Mouse (Mus musculus) forebrain, embryonic 13.5 days (tissue): ENCODE measurements around the gene Ankrd13d. TPM values are rescaled to one million over a fixed set of nuclear protein-coding genes. Genes with fewer than 3 reads are reported as not detected.

Experiments used
- ATAC-seq: fragments of 200-750 bp; cut with Nextera tagmentation; 2 replicates; pipeline ENCODE4 v1.8.0; 2017
- H3K27ac ChIP-seq: fragments of 300-500 bp; sonication (generic); 2 replicates; pipeline ENCODE4 v1.5.1; 2015; ENCODE audit warnings: inconsistent platforms, mild to moderate bottlenecking, moderate library complexity
- H3K27me3 ChIP-seq: fragments of 300-500 bp; sonication (generic); 2 replicates; pipeline ENCODE4 v1.6.1; 2015; ENCODE audit warnings: mild to moderate bottlenecking, inconsistent platforms
- H3K36me3 ChIP-seq: fragments of 300-500 bp; sonication (generic); 2 replicates; pipeline ENCODE4 v1.6.1; 2015; ENCODE audit warnings: mild to moderate bottlenecking, inconsistent platforms; ENCODE audit not compliant: poor library complexity, severe bottlenecking
- H3K4me1 ChIP-seq: fragments of 300-500 bp; sonication (generic); 2 replicates; pipeline ENCODE4 v1.6.1; 2015; ENCODE audit warnings: inconsistent platforms
- H3K4me2 ChIP-seq: fragments of 300-500 bp; sonication (generic); 2 replicates; pipeline ENCODE4 v1.6.1; 2015; ENCODE audit warnings: inconsistent platforms, mild to moderate bottlenecking, moderate library complexity
- H3K4me3 ChIP-seq: fragments of 300-500 bp; sonication (generic); 2 replicates; pipeline ENCODE4 v1.5.1; 2015; ENCODE audit warnings: mild to moderate bottlenecking, inconsistent platforms
- H3K9ac ChIP-seq: fragments of 300-500 bp; sonication (generic); 2 replicates; pipeline ENCODE4 v1.6.1; 2015; ENCODE audit warnings: mild to moderate bottlenecking, inconsistent platforms
- H3K9me3 ChIP-seq: fragments of 300-500 bp; sonication (generic); replicated peaks from 2 replicates; pipeline ENCODE4 v1.6.1; 2016; ENCODE audit warnings: inconsistent platforms
- WGBS: fragments of 180-500 bp; shearing (Covaris S2); methylation state at CpG from one replicate; pipeline ENCODE4 v1.1.7; 2015; 5-methylcytosine and 5-hydroxymethylcytosine counted together
- microRNA-seq: library from miRNA; unstranded; fragments of <30 nt; microRNA quantifications from one replicate; pipeline ENCODE4, GENCODE M21; 2016
- polyA plus RNA-seq: library from polyadenylated mRNA; unstranded; fragments of >200 nt; fragmentation: Nextera tagmentation; extraction: Ambion mirVana; gene quantifications from 2 replicates; pipeline ENCODE4 v1.2.1, GENCODE M21; 2015

Gene Ankrd13d
- polyA plus RNA-seq, 1 experiment from 2014 or later: 14.0 TPM

DNA sequence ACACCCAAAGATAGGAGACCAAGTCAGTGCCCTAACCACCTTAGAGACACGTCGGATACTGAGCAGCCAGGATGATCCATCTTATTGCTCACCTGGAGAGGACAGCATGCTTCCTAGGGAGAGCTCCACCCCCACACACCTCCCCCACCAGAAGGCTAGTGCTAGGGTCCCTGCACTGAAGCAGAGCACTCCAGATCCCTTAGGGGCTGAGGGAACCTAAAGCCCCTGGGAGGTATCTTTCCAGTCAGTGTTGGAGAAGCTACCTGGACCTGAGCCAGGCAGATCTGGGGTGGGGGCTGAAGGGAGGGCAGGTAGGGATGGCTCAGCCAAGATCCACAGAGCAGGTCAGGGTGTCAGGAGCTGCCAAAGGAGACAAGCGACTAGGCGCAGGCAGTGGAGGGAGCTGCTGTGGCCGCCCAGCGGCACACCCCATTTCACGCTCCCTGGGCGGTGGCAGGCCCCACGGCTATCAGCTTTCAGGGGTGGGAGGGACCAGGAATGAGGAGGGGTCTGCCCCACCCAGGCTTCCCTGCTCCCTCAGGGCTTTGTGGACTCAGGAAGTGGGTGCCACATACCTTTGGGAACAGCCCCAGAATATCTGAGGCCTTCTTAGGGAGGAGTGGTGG is 53.4 kb downstream of the Ankrd13d start:
- 51% methylated on average over 9 of the region's 9 CpGs for WGBS
- ATAC-seq: no peak
- H3K27me3 ChIP-seq: peaks cover 36% of the 10 kb centered on the region
- H3K4me2 ChIP-seq: no peak overlapping the region
- no peaks in the 10 kb centered on the region for H3K9me3 ChIP-seq
- no peak overlapping the region for H3K27ac ChIP-seq
- peaks cover 10% of the 10 kb centered on the region for H3K4me1 ChIP-seq
- no peaks in the 10 kb centered on the region for H3K36me3 ChIP-seq
- peak overlapping the region; percentile 12; the same call in 1 of the 2 replicates for H3K9ac ChIP-seq
- no peak overlapping the region for H3K4me3 ChIP-seq

DNA sequence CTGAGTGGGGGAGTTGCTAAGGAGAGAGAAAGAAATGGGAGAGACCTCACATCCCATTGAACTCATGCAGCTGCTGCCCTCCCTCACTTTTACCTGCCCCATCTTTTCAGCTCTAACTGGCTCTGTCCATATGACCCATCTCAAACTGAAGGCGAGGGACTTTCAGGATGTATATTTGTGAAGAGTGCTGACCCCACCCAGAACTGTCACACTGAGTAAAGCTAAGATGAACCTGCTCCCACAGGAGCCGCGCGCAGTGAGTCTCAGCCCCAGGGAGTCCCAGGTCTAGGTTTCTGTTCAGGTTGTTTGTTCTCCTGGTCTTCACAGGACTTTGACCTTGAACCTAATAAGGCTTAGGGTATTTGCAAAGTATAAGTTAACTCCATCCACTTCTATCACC is 54.0 kb downstream of the Ankrd13d start:
- no peak for ATAC-seq
- Histone ChIP-seq H3K9me3 (no peaks in the 10 kb centered on the region), H3K4me2 (no peak overlapping the region), H3K4me1 (peaks cover 10% of the 10 kb centered on the region), H3K36me3 (no peaks in the 10 kb centered on the region), H3K27ac (no peak overlapping the region), H3K27me3 (peaks cover 36% of the 10 kb centered on the region), H3K4me3 (no peak overlapping the region), H3K9ac (no peak overlapping the region)
- WGBS: 78% methylated on average over 4 of the region's 4 CpGs

DNA sequence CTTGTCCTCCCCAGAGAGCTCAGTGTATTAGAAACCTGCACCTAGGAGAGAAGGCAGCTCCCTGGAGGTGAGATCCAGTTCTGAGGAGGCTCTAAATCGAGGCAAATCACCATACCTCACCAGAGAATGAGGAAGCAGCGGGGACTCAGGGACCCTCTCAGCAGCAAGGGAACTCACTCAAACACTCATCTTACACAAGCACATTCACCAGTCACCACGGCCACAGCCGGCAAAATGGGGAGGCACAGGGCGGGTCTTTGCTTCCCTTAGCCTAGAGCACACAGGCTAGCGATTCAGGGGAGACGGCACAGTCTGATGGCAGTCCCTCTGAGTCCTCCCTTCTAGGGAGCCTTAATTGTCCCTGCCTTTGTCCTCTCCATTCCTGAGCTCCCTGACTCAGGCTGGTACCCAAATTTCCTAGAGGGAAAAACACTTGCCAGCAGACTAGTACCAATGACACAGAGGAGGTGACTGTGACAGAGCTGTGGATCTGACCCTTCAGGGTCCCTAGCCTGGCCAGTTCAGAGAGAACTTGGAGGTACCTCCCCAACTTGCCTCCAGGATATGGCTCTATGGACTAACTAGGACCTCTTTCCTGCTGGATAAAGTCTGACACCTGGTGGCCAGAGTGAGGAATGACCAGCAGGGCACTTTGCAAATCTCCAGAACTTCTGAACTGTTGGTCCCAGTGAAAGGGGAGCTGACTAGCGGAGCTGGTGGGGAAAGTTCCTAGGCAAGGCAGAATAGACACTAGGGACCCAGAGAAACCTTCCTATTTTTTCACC is 54.9 kb downstream of the Ankrd13d start:
- Histone ChIP-seq H3K27ac (no peak overlapping the region), H3K4me2 (no peak overlapping the region), H3K9me3 (no peaks in the 10 kb centered on the region), H3K4me1 (peaks cover 10% of the 10 kb centered on the region), H3K36me3 (no peaks in the 10 kb centered on the region), H3K4me3 (no peak overlapping the region), H3K9ac (no peak overlapping the region), H3K27me3 (peaks cover 36% of the 10 kb centered on the region)
- 24% methylated on average over 8 of the region's 8 CpGs for WGBS
- no peak for ATAC-seq

DNA sequence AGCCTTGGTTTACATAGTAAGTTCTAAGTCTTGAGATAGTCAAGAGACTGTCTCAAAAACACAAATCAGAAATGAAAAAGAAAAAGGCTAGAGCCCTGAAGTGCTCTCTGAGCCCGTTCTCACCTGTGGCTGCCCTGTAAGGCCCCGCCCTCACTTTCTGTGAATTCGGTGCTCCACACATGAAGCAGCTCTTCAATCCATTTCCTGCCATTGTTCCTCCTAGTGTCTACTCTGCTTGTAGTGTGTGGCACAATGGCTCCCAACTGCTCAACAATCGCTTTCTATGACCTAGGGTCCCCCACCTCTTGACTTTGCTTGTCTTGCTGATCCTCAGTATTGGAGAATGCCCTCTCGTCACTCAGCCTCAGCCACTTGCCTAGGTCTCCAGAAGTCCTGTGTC is 55.5 kb downstream of the Ankrd13d start:
- 72% methylated on average over 5 of the region's 5 CpGs for WGBS
- no peak overlapping the region for H3K4me2 ChIP-seq

DNA sequence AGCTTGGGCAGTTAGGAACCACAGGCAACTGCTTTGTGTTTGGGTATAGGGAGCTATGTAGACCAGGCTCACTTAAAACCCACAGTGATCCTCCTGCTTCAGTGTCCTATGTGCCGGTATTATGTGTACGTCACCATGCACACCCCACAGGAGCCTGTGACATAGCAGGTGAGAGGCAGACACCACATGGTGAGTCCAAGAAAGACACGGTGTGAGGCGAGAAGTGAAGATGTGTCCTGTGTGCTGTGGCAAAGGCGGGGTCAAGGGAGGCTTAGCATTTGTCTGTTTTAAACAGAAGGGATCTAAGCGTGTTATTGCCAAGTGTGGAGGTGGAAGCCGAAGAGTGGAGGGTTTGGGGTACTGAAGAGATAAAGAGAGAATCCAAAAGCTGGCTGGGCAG is 56.2 kb downstream of the Ankrd13d start:
- 90% methylated on average over 7 of the region's 7 CpGs for WGBS
- Histone ChIP-seq H3K9me3 (no peaks in the 10 kb centered on the region), H3K27me3 (peaks cover 32% of the 10 kb centered on the region), H3K4me2 (no peak overlapping the region), H3K4me3 (no peak overlapping the region), H3K36me3 (no peaks in the 10 kb centered on the region), H3K4me1 (peaks cover 4% of the 10 kb centered on the region), H3K9ac (no peak overlapping the region), H3K27ac (no peak overlapping the region)
- ATAC-seq: no peak

More for the DNA sequence above, 55.5 kb downstream of the Ankrd13d start:
- no peaks in the 10 kb centered on the region for H3K36me3 ChIP-seq
- H3K4me3 ChIP-seq: no peak overlapping the region
- H3K9me3 ChIP-seq: no peaks in the 10 kb centered on the region
- peaks cover 32% of the 10 kb centered on the region for H3K27me3 ChIP-seq
- H3K9ac ChIP-seq: no peak overlapping the region
- H3K4me1 ChIP-seq: peaks cover 9% of the 10 kb centered on the region
- H3K27ac ChIP-seq: no peak overlapping the region
- no peak for ATAC-seq

DNA sequence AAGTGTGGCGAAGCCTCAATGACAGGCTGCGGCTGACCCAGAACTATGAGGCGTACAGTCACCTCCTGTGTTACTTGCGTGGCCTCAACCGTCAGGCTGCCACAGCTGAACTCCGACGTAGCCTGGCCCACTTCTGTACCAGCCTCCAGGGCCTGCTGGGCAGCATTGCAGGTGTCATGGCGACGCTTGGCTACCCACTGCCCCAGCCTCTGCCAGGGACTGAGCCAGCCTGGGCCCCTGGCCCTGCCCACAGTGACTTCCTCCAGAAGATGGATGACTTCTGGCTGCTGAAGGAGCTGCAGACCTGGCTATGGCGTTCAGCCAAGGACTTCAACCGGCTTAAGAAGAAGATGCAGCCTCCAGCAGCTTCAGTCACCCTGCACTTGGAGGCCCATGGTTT is 60.8 kb downstream of the Ankrd13d start:
- Histone ChIP-seq H3K9me3 (no peaks in the 10 kb centered on the region), H3K36me3 (no peaks in the 10 kb centered on the region), H3K27me3 (peaks cover 12% of the 10 kb centered on the region; the same call in 1 of the 2 replicates), H3K4me3 (no peak overlapping the region), H3K9ac (no peak overlapping the region), H3K4me2 (no peak overlapping the region), H3K4me1 (peaks cover 18% of the 10 kb centered on the region), H3K27ac (no peak overlapping the region)
- WGBS: 82% methylated on average over 11 of the region's 11 CpGs
- no peak for ATAC-seq

DNA sequence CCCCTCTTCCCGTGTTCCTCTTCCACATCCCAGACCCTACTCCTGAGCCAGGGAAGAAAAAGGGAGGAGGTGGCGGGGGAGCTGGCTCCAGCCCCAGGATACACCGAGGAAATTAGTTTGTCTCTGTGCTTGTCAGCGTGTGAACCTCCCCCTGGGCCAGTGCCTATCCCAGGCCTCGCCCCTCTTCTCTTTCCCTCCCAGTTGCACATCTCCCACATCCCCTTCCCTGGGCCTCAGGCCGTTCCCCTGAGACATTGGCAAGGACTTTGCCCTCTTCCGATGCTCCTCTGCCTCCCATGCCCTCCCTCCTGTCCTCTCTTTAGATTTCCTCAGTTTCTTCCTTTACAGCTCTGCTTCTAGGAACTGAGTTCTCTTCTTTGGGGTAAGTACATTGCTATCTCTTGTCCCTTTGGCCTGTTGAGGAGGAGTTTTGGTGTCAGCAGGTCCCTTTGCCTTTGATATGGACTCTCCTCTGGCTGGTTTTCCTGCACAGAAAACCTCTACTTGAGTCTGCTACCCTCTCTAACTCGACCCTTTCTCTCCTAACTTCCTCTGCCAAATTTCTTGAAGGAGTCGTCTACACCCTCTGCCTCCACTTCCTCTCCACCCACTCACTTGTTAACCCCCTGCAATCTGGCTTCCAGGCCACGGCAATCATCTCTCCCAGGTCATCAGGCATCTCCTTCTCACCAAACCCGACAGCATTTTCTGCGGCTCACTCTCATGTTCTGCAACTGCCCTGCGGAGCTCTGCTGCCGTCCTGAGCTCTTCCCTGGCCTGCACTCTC is 61.8 kb downstream of the Ankrd13d start:
- peaks cover 20% of the 10 kb centered on the region for H3K27me3 ChIP-seq
- H3K4me3 ChIP-seq: no peak overlapping the region
- H3K9ac ChIP-seq: 0 out of 2 replicates have a peak overlapping the region, but pooled peaks have one; percentile 16
- no peak overlapping the region for H3K27ac ChIP-seq
- H3K4me2 ChIP-seq: no peak overlapping the region
- ATAC-seq: no peak
- peaks cover 22% of the 10 kb centered on the region for H3K4me1 ChIP-seq
- WGBS: 55% methylated on average over 13 of the region's 14 CpGs
- no peaks in the 10 kb centered on the region for H3K36me3 ChIP-seq
- no peaks in the 10 kb centered on the region for H3K9me3 ChIP-seq

DNA sequence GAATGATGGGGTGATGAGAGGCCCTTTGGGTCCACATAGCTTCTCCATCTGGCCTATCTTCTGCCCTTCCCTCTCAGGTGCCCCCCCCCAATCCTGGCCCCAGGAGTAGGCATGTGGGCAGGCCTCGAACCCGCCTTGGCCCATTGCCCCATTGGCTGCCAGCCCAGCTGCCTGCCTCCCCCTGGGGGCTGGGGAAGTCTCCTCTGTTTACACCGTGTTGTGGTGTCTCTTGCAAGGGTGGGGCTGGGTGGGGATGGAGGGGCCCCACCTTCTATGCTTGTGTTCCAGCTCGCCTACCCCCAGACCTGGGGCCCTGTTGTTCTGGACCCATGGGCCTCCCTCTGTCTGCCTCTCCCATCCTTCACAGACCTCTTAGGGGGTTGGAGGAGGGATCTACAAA is 62.5 kb downstream of the Ankrd13d start:
- no peak overlapping the region for H3K4me3 ChIP-seq
- H3K27ac ChIP-seq: no peak overlapping the region; the same call in 1 of the 2 replicates
- H3K4me1 ChIP-seq: peaks cover 25% of the 10 kb centered on the region
- H3K27me3 ChIP-seq: peaks cover 23% of the 10 kb centered on the region
- H3K9me3 ChIP-seq: no peaks in the 10 kb centered on the region
- H3K9ac ChIP-seq: no peak overlapping the region
- no peak for ATAC-seq
- H3K36me3 ChIP-seq: no peaks in the 10 kb centered on the region
- no peak overlapping the region for H3K4me2 ChIP-seq
- WGBS: 20% methylated on average over 2 of the region's 4 CpGs

Small RNA genes within 50 kb of the gene (microRNA-seq; reads per million reads assigned to microRNA genes)
- not detected for gene Mir6985

Other genes with a start within 250 kb of the Ankrd13d start
- gene Gstp1, start 245.2 kb downstream of the Ankrd13d start, polyA plus RNA-seq: 390 and 392 TPM in 2 replicates
- 1.0 and 2.5 TPM in 2 replicates for gene Gstp2, start 237.1 kb downstream of the Ankrd13d start, polyA plus RNA-seq
- not detected in 2 replicates for gene Gstp3, start 223.6 kb downstream of the Ankrd13d start, polyA plus RNA-seq
- gene Cabp2, start 201.6 kb downstream of the Ankrd13d start, polyA plus RNA-seq: not detected in 2 replicates
- gene Cdk2ap2, start 186.0 kb downstream of the Ankrd13d start, polyA plus RNA-seq: 77.4 and 80.3 TPM in 2 replicates
- 21.1 and 32.0 TPM in 2 replicates for gene Pitpnm1, start 183.1 kb downstream of the Ankrd13d start, polyA plus RNA-seq
- 73.7 and 75.9 TPM in 2 replicates for gene Aip, start 157.3 kb downstream of the Ankrd13d start, polyA plus RNA-seq
- 0.04 TPM in 1 of 2 replicates, not detected in the other for gene Gpr152, start 143.3 kb downstream of the Ankrd13d start, polyA plus RNA-seq
- gene Cabp4, start 139.1 kb downstream of the Ankrd13d start, polyA plus RNA-seq: 0.09 and 0.13 TPM in 2 replicates
- 126 and 144 TPM in 2 replicates for gene Coro1b, start 134.5 kb downstream of the Ankrd13d start, polyA plus RNA-seq
- gene Ptprcap, start 129.5 kb downstream of the Ankrd13d start, polyA plus RNA-seq: 0.33 and 0.65 TPM in 2 replicates
- gene Rps6kb2, start 119.8 kb downstream of the Ankrd13d start, polyA plus RNA-seq: 56.6 and 61.6 TPM in 2 replicates
- 2.4 and 2.5 TPM in 2 replicates for gene Carns1, start 107.7 kb downstream of the Ankrd13d start, polyA plus RNA-seq
- 0.77 and 0.82 TPM in 2 replicates for gene Tbc1d10c, start 91.9 kb downstream of the Ankrd13d start, polyA plus RNA-seq
- gene Ppp1ca, start 91.1 kb downstream of the Ankrd13d start, polyA plus RNA-seq: 664 and 700 TPM in 2 replicates
- 28.9 and 34.7 TPM in 2 replicates for gene Rad9a, start 81.5 kb downstream of the Ankrd13d start, polyA plus RNA-seq
- gene Clcf1, start 68.9 kb downstream of the Ankrd13d start, polyA plus RNA-seq: 0.63 and 0.76 TPM in 2 replicates
- not detected in 2 replicates for gene AC109138.7, start 68.8 kb downstream of the Ankrd13d start, polyA plus RNA-seq
- 13.1 and 14.2 TPM in 2 replicates for gene Pold4, start 51.2 kb downstream of the Ankrd13d start, polyA plus RNA-seq
- gene Ssh3, start 14.0 kb downstream of the Ankrd13d start, polyA plus RNA-seq: 3.6 and 4.8 TPM in 2 replicates
- 14.4 and 15.6 TPM in 2 replicates for gene Grk2, start 23.1 kb upstream of the Ankrd13d start, polyA plus RNA-seq
- 38.8 and 43.9 TPM in 2 replicates for gene Kdm2a, start 115.1 kb upstream of the Ankrd13d start, polyA plus RNA-seq
- 5.5 and 6.6 TPM in 2 replicates for gene Rhod, start 156.3 kb upstream of the Ankrd13d start, polyA plus RNA-seq
- 1.0 and 1.3 TPM in 2 replicates for gene Syt12, start 194.3 kb upstream of the Ankrd13d start, polyA plus RNA-seq
- not detected in 2 replicates for gene 2010003K11Rik, start 215.4 kb upstream of the Ankrd13d start, polyA plus RNA-seq
- gene Pcx, start 227.3 kb upstream of the Ankrd13d start, polyA plus RNA-seq: 15.9 and 17.3 TPM in 2 replicates